Mouse (Mus musculus) embryonic facial prominence, embryonic 11.5 days (tissue): ENCODE measurements around the gene Apoh. TPM values are rescaled to one million over a fixed set of nuclear protein-coding genes. Genes with fewer than 3 reads are reported as not detected.

Experiments
- ATAC-seq: fragments of 200-750 bp; cut with Nextera tagmentation; replicated peaks from 2 replicates; pipeline ENCODE4 v1.8.0; 2017; ENCODE audit warnings: low read depth; ENCODE audit not compliant: insufficient number of reproducible peaks, low FRiP score, low TSS enrichment
- DNase-seq: peaks from one replicate; pipeline ENCODE4 v3.0.0-alpha.2; 2015; ENCODE audit warnings: low spot score
- H3K27ac ChIP-seq: fragments of 300-500 bp; sonication (generic); replicated peaks from 2 replicates; pipeline ENCODE4 v1.5.1; 2014; ENCODE audit warnings: mild to moderate bottlenecking, low read depth, low read length, control low read depth
- H3K27me3 ChIP-seq: fragments of 300-500 bp; sonication (generic); 2 replicates; pipeline ENCODE4 v1.6.1; 2014; ENCODE audit warnings: mild to moderate bottlenecking, low read length, moderate library complexity, mixed read lengths; ENCODE audit not compliant: control insufficient read depth, insufficient read depth
- H3K36me3 ChIP-seq: fragments of 300-500 bp; sonication (generic); replicated peaks from 2 replicates; pipeline ENCODE4 v1.6.1; 2014; ENCODE audit warnings: low read depth, mild to moderate bottlenecking, low read length, moderate library complexity, mixed read lengths; ENCODE audit not compliant: control insufficient read depth, insufficient read depth
- H3K4me1 ChIP-seq: fragments of 300-500 bp; sonication (generic); 2 replicates; pipeline ENCODE4 v1.6.1; 2014; ENCODE audit warnings: low read length, mixed read lengths; ENCODE audit not compliant: control insufficient read depth, insufficient read depth
- H3K4me2 ChIP-seq: fragments of 300-500 bp; sonication (generic); 2 replicates; pipeline ENCODE4 v1.6.1; 2014; ENCODE audit warnings: low read depth, mild to moderate bottlenecking, control low read depth, low read length, moderate library complexity
- H3K4me3 ChIP-seq: fragments of 300-500 bp; sonication (generic); 2 replicates; pipeline ENCODE4 v1.5.1; 2014; ENCODE audit warnings: low read depth, low read length, control low read depth
- H3K9ac ChIP-seq: fragments of 300-500 bp; sonication (generic); replicated peaks from 2 replicates; pipeline ENCODE4 v1.6.1; 2014; ENCODE audit warnings: mild to moderate bottlenecking, control low read depth, low read length
- H3K9me3 ChIP-seq: fragments of 300-500 bp; sonication (generic); replicated peaks from 2 replicates; pipeline ENCODE4 v1.6.1; 2016; ENCODE audit warnings: mild to moderate bottlenecking, low read length, inconsistent platforms, mixed read lengths; ENCODE audit not compliant: control insufficient read depth
- WGBS: fragments of 180-500 bp; shearing (Covaris S2); extraction: QIAGEN DNeasy Blood & Tissue Kit; methylation state at CpG from one replicate; pipeline ENCODE4 v1.1.7; 2014; 5-methylcytosine and 5-hydroxymethylcytosine counted together
- polyA plus RNA-seq: library from polyadenylated mRNA; unstranded; fragments of >200 nt; fragmentation: Nextera tagmentation; extraction: Ambion mirVana; gene quantifications from 2 replicates; pipeline ENCODE4 v1.2.1, GENCODE M21; 2014

The Apoh gene
- 0.17 TPM in 1 of 2 replicates, not detected in the other for polyA plus RNA-seq

- DNase-seq (peak; percentile 30), ATAC-seq (peak; percentile 10; the same call in 1 of the 2 replicates)
- no peaks in the 10 kb centered on the region for H3K9me3 ChIP-seq
- H3K27ac ChIP-seq: 0 out of 2 replicates have a peak within 1 kb of the TSS, but pooled peaks have one; percentile 36
- no peaks in the 10 kb centered on the region for H3K27me3 ChIP-seq
- peak within 1 kb of the TSS; percentile 82 for H3K9ac ChIP-seq
- WGBS: under 1% methylated on average over 74 of the region's 75 CpGs
- peak within 1 kb of the TSS; percentile 100 for H3K4me2 ChIP-seq
- H3K4me1 ChIP-seq: peaks cover 3% of the 10 kb centered on the region; the same call in 1 of the 2 replicates
- no peaks in the 10 kb centered on the region for H3K36me3 ChIP-seq
- peak within 1 kb of the TSS; percentile 71 for H3K4me3 ChIP-seq
Measured at GRCm38 (mm10) chr11:108342781-108343768, at the start of gene Apoh. Gene Apoh (plus strand): TSS chr11:108343354.

DNA sequence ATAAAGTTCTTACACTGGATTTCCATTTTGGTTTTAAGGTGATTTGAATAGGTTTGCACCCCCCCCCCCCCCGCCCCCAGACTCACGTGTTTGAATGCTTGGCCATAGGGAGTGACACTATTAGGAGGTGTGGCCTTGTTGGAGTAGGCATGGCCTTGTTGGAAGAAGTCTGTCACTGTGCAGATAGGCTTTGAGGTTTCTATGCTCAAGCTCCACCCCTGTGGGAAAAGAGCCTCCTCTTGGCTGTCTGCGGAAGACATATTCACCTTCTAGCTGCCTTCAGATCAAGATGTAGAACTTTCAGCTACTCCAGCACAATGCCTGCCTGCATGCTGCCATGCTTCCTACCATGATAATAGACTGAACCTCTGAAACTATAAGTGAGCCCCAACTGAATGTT lies 49.3 kb upstream of the Apoh start:
- no peak for DNase-seq

DNA sequence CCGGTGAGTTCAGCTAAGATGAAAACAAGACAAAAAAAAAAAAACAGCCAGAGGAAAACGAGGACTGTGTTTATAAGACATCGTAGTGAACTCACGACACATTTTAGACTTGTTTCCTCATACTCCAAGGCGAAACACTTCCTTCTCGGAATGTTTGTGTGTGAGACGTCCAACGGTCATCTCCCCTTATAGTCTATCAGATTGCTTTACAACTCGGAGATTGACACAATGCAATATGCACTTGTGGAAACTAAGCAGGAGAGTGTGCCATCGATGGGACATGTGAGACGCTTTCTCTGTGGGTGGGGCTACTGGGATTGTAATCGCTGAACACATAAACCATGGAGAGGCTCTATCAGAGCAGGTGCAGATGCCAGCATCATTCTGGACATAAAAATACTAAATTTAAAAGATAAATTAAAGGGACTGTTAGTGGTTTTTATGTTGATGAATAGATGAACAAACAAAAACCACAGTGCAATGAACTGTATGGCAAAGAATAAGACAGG lies 48.8 kb upstream of the Apoh start:
- H3K36me3 ChIP-seq: no peaks in the 10 kb centered on the region
- no peaks in the 10 kb centered on the region for H3K4me1 ChIP-seq
- WGBS: 94% methylated on average over 12 of the region's 12 CpGs
- no peak overlapping the region for H3K4me2 ChIP-seq
- no peak overlapping the region for H3K4me3 ChIP-seq
- ATAC-seq: no peak
- H3K9me3 ChIP-seq: no peaks in the 10 kb centered on the region
- no peak for DNase-seq
- H3K27me3 ChIP-seq: no peaks in the 10 kb centered on the region
- H3K9ac ChIP-seq: no peak overlapping the region
- no peak overlapping the region for H3K27ac ChIP-seq

More for the DNA sequence above, 49.3 kb upstream of the Apoh start:
- no peak for ATAC-seq
- WGBS: 75% methylated on average over 3 of the region's 3 CpGs
- Histone ChIP-seq H3K27ac (no peak overlapping the region), H3K4me3 (no peak overlapping the region), H3K9ac (no peak overlapping the region), H3K27me3 (no peaks in the 10 kb centered on the region), H3K36me3 (no peaks in the 10 kb centered on the region), H3K4me2 (no peak overlapping the region), H3K9me3 (no peaks in the 10 kb centered on the region), H3K4me1 (no peaks in the 10 kb centered on the region)

GRCm38 (mm10) chr11:108295373-108295772 lies 47.8 kb upstream of the Apoh start:
- Histone ChIP-seq H3K36me3 (no peaks in the 10 kb centered on the region), H3K27ac (no peak overlapping the region), H3K4me3 (no peak overlapping the region), H3K4me1 (no peaks in the 10 kb centered on the region), H3K9ac (no peak overlapping the region), H3K4me2 (no peak overlapping the region), H3K27me3 (no peaks in the 10 kb centered on the region), H3K9me3 (no peaks in the 10 kb centered on the region)
- no peak for DNase-seq
- ATAC-seq: no peak

- Histone ChIP-seq H3K4me3 (no peak overlapping the region), H3K27ac (no peak overlapping the region), H3K27me3 (no peaks in the 10 kb centered on the region), H3K36me3 (no peaks in the 10 kb centered on the region), H3K4me1 (no peaks in the 10 kb centered on the region), H3K9ac (no peak overlapping the region), H3K4me2 (no peak overlapping the region), H3K9me3 (no peaks in the 10 kb centered on the region)
- no peak for DNase-seq
- ATAC-seq: no peak
- 42% methylated on average over 8 of the region's 8 CpGs for WGBS
Measured at GRCm38 (mm10) chr11:108297956-108298355, 45.2 kb upstream of the Apoh start.

DNA sequence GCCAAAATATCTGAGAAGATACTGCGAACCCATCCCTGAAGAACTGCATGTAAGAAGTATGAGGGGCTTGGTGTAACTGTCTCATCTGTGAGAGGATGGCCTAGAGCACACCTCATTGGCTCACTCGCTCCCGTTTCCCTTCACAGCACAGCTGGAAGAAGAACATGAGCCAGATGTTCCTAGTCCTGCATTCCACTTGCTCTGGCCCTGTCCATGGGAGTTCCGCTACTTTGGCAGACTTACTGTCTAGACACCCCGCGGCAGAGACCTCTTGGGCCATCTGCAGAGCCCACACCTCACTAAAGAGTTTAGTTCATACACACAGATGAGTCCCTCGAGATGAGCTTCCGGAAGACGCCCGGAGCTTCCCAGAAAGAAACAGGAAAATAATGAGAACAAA lies 43.2 kb upstream of the Apoh start:
- DNase-seq: no peak
- no peaks in the 10 kb centered on the region for H3K36me3 ChIP-seq
- ATAC-seq: no peak
- no peaks in the 10 kb centered on the region for H3K4me1 ChIP-seq
- H3K4me2 ChIP-seq: no peak overlapping the region
- H3K9ac ChIP-seq: no peak overlapping the region
- H3K27ac ChIP-seq: no peak overlapping the region
- H3K9me3 ChIP-seq: no peaks in the 10 kb centered on the region
- H3K4me3 ChIP-seq: no peak overlapping the region
- WGBS: 83% methylated on average over 10 of the region's 10 CpGs
- no peaks in the 10 kb centered on the region for H3K27me3 ChIP-seq

DNA sequence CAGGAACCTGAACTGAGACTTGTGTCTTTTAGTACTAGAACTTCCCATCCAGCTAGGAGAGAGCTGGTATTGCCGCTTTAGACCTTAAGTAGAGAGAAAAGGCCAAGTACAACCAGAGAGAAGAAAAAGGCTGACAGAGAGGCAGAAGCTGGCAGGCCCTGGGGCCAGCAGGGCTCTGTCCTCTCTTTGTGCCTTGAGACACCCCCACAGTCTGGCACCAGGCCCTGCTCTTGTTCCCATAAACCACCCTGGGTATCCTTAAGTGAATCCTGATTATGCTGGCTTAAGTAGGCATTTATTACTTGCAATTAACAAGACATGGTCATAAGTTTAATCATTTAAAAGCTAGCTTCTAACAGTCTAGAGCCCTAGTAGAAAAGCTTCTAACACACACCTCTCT lies 42.7 kb upstream of the Apoh start:
- H3K36me3 ChIP-seq: no peaks in the 10 kb centered on the region
- H3K9ac ChIP-seq: no peak overlapping the region
- no peaks in the 10 kb centered on the region for H3K9me3 ChIP-seq
- DNase-seq (no peak), ATAC-seq (no peak)
- no peaks in the 10 kb centered on the region for H3K27me3 ChIP-seq
- 100% methylated on average over 1 of the region's 1 CpGs for WGBS
- H3K4me2 ChIP-seq: no peak overlapping the region
- H3K4me3 ChIP-seq: no peak overlapping the region
- H3K4me1 ChIP-seq: no peaks in the 10 kb centered on the region
- no peak overlapping the region for H3K27ac ChIP-seq

DNA sequence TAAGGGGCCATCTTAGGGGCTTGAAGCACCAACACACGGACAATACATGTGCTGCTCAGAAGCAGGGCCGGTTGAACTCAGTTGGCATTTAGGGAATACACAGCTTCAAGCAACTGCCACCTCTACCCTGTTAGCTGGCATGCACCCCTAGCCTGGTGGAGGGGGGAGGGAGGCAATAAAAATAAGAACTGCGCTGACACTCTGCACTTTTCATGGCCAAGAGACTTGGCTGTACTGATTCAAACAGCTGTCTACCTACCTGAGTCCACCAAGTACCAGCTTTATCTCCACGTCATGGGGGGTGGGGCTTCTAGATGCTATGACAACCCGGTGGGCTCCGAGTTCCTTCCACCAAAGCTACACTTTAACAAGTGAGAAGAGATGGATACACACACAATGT lies 42.1 kb upstream of the Apoh start:
- no peak overlapping the region for H3K9ac ChIP-seq
- no peaks in the 10 kb centered on the region for H3K4me1 ChIP-seq
- WGBS: 89% methylated on average over 6 of the region's 6 CpGs
- H3K4me3 ChIP-seq: no peak overlapping the region
- H3K4me2 ChIP-seq: no peak overlapping the region
- ATAC-seq (no peak), DNase-seq (no peak)
- no peaks in the 10 kb centered on the region for H3K36me3 ChIP-seq
- H3K27me3 ChIP-seq: no peaks in the 10 kb centered on the region
- H3K27ac ChIP-seq: no peak overlapping the region
- H3K9me3 ChIP-seq: no peaks in the 10 kb centered on the region
